Mouse (Mus musculus) lung, embryonic 14.5 days (tissue): Measurements from ENCODE around the gene Slc9a3. TPM values are rescaled to one million over a fixed set of nuclear protein-coding genes. Genes with fewer than 3 reads are reported as not detected.

Experiments
- ATAC-seq: fragments of 200-750 bp; cut with Nextera tagmentation; 2 replicates; pipeline ENCODE4 v1.8.0; 2017; ENCODE audit warnings: mild to moderate bottlenecking, moderate TSS enrichment, moderate library complexity; ENCODE audit not compliant: insufficient read depth
- DNase-seq: peaks from one replicate; pipeline ENCODE4 v3.0.0-alpha.2; 2015
- H3K27ac ChIP-seq: fragments of 300-500 bp; sonication (generic); 2 replicates; pipeline ENCODE4 v1.5.1; 2014; ENCODE audit warnings: low read depth, mild to moderate bottlenecking, moderate library complexity
- H3K27me3 ChIP-seq: fragments of 300-500 bp; sonication (generic); 2 replicates; pipeline ENCODE4 v1.6.1; 2014; ENCODE audit warnings: low read length, control low read depth; ENCODE audit not compliant: insufficient read depth
- H3K36me3 ChIP-seq: fragments of 300-500 bp; sonication (generic); 2 replicates; pipeline ENCODE4 v1.6.1; 2014; ENCODE audit warnings: control low read depth; ENCODE audit not compliant: insufficient read depth
- H3K4me1 ChIP-seq: fragments of 300-500 bp; sonication (generic); 2 replicates; pipeline ENCODE4 v1.6.1; 2014; ENCODE audit warnings: antibody characterized with exemption, control low read depth; ENCODE audit not compliant: insufficient read depth
- H3K4me2 ChIP-seq: fragments of 300-500 bp; sonication (generic); 2 replicates; pipeline ENCODE4 v1.6.1; 2014; ENCODE audit warnings: mild to moderate bottlenecking
- H3K4me3 ChIP-seq: fragments of 300-500 bp; sonication (generic); 2 replicates; pipeline ENCODE4 v1.5.1; 2014; ENCODE audit warnings: low read depth, low read length
- H3K9ac ChIP-seq: fragments of 300-500 bp; sonication (generic); 2 replicates; pipeline ENCODE4 v1.6.1; 2014
- H3K9me3 ChIP-seq: fragments of 300-500 bp; sonication (generic); 2 replicates; pipeline ENCODE4 v1.6.1; 2016; ENCODE audit warnings: low read depth, low read length, control low read depth
- CTCF ChIP-seq: IDR thresholded peaks from 2 replicates; pipeline ENCODE4 v1.5.1; 2016; ENCODE audit warnings: antibody characterized with exemption, low read depth
- WGBS: fragments of 180-500 bp; shearing (Covaris S2); extraction: QIAGEN DNeasy Blood & Tissue Kit; methylation state at CpG from one replicate; pipeline ENCODE4 v1.1.7; 2014; 5-methylcytosine and 5-hydroxymethylcytosine counted together
- polyA plus RNA-seq: library from polyadenylated mRNA; unstranded; fragments of >200 nt; fragmentation: Nextera tagmentation; extraction: Ambion mirVana; gene quantifications from 2 replicates; pipeline ENCODE4 v1.2.1, GENCODE M21; 2014

Slc9a3 gene
- polyA plus RNA-seq, 1 experiment from 2014 or later, result 0.04 TPM

GRCm38 (mm10) chr13:74122632-74123031 is 1.4 kb downstream of the Slc9a3 start:
- H3K9ac ChIP-seq, result no peak overlapping the region
- 69% methylated on average over 3 of the region's 3 CpGs for WGBS
- no peak overlapping the region for H3K4me3 ChIP-seq
- ATAC-seq (no peak), DNase-seq (no peak)
- no peak overlapping the region for H3K27ac ChIP-seq
- H3K4me1 ChIP-seq, result no peaks in the 10 kb centered on the region
- H3K9me3 ChIP-seq, result no peaks in the 10 kb centered on the region
- no peaks in the 10 kb centered on the region for H3K36me3 ChIP-seq
- H3K27me3 ChIP-seq, result peaks cover 35% of the 10 kb centered on the region
- no peak overlapping the region for H3K4me2 ChIP-seq
- no peak for TF ChIP-seq CTCF

DNA sequence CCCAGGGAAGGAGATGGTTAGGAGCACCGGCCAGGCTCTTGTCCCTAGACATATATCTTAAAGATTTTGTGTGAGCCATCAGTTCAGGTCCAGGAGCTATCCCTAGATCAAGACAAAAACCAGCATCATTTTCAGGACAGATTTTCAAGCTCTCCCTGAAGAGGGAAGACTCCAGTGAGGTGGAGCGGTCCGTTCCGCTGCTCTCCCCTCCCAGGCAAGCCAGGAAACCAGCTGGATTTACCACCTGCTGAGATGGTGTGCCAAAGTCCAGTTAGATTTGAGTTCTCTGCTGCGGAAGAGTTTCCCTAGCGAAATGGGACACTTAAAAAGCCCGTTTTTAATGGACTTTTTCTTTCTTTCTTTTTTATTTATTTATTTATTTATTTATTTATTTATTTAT is 6.3 kb downstream of the Slc9a3 start:
- H3K27ac ChIP-seq, result no peak overlapping the region
- WGBS, result 74% methylated on average over 7 of the region's 7 CpGs
- DNase-seq, result no peak
- H3K27me3 ChIP-seq, result peaks cover 7% of the 10 kb centered on the region
- H3K4me1 ChIP-seq, result no peaks in the 10 kb centered on the region
- TF ChIP-seq CTCF, result no peak
- no peak overlapping the region for H3K9ac ChIP-seq
- no peaks in the 10 kb centered on the region for H3K9me3 ChIP-seq
- H3K36me3 ChIP-seq, result no peaks in the 10 kb centered on the region
- ATAC-seq, result no peak
- no peak overlapping the region for H3K4me3 ChIP-seq
- H3K4me2 ChIP-seq, result no peak overlapping the region

GRCm38 (mm10) chr13:74129909-74130308 is 8.7 kb downstream of the Slc9a3 start:
- 85% methylated on average over 6 of the region's 6 CpGs for WGBS
- H3K36me3 ChIP-seq, result no peaks in the 10 kb centered on the region

DNA sequence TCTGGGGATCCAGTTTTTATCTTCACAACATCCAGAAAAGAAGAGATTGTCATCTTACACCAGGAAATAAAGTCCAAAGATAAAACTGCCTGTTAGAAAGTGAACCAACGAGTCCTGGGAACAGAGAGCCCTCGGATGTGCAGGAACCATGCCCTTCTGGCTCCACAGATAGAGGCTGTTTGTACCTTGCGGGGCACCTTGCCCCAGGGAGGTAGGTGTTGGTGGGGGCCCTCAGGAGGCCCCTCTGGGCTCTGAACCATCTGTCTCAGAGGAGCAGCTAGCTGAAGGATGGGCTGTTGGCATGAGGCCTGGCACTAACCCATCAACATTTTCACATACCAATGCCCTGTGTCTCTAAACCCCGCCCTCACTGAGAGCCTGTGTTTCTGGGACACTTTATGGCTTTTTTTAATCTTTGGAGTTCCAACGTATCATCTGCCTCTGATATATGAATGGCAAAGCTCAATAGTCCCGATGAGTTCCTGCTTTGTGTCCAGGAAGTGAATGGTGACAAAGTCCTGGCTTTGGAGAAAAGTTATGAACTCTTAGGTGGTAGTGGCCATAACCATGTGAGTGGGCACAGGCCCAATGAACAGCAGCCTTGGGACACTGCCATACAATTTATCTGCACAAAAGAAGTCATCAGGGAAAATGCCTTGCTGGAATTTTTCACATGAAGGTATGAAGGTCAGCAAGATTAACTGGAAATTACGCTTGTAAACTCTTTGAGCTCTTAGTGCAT is 17.8 kb downstream of the Slc9a3 start:
- ATAC-seq (no peak), DNase-seq (no peak)
- Histone ChIP-seq H3K36me3 (no peaks in the 10 kb centered on the region), H3K27ac (no peak overlapping the region), H3K9me3 (no peaks in the 10 kb centered on the region), H3K27me3 (no peaks in the 10 kb centered on the region), H3K9ac (no peak overlapping the region), H3K4me3 (no peak overlapping the region), H3K4me1 (no peaks in the 10 kb centered on the region), H3K4me2 (no peak overlapping the region)
- no peak for TF ChIP-seq CTCF
- 65% methylated on average over 7 of the region's 7 CpGs for WGBS

More at GRCm38 (mm10) chr13:74129909-74130308, 8.7 kb downstream of the Slc9a3 start:
- no peak for DNase-seq
- ATAC-seq, result no peak
- no peak for TF ChIP-seq CTCF
- Histone ChIP-seq H3K4me2 (no peak overlapping the region), H3K4me3 (no peak overlapping the region), H3K27me3 (no peaks in the 10 kb centered on the region), H3K9me3 (no peaks in the 10 kb centered on the region), H3K9ac (no peak overlapping the region), H3K4me1 (no peaks in the 10 kb centered on the region), H3K27ac (no peak overlapping the region)

DNA sequence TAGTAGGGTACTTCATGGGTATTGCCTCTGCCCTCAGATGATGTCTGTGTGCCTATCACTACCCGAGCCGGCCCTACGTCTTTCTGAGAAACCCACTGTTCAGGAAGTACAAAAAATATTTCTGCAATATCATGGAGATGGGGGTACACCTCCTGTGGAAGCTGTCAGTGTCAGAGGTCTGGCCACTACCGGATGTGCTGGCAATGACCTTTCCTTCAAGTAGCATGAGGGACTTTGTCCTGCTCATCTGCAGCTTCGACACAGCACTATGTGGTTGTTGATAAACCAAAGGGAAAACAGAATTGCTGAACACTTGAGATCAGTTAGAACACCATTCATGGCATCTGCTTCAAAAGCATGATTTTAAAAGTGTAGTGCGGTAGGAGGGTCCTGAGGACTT is 19.5 kb downstream of the Slc9a3 start:
- no peak for ATAC-seq
- Histone ChIP-seq H3K9ac (no peak overlapping the region), H3K36me3 (no peaks in the 10 kb centered on the region), H3K4me1 (no peaks in the 10 kb centered on the region), H3K4me2 (no peak overlapping the region), H3K27me3 (no peaks in the 10 kb centered on the region), H3K4me3 (no peak overlapping the region), H3K9me3 (no peaks in the 10 kb centered on the region), H3K27ac (no peak overlapping the region)
- TF ChIP-seq CTCF, result no peak
- 87% methylated on average over 6 of the region's 6 CpGs for WGBS
- no peak for DNase-seq

GRCm38 (mm10) chr13:74143282-74143681 is 22.0 kb downstream of the Slc9a3 start:
- no peak for ATAC-seq

GRCm38 (mm10) chr13:74144120-74144884 is 23.0 kb downstream of the Slc9a3 start:
- 72% methylated on average over 7 of the region's 7 CpGs for whole genome bisulfite sequencing
- no peak for ATAC-seq
- Histone ChIP-seq H3K27ac (no peak overlapping the region), H3K4me2 (no peak overlapping the region), H3K9ac (no peak overlapping the region; the same call in 1 of the 2 replicates), H3K4me1 (no peaks in the 10 kb centered on the region), H3K36me3 (no peaks in the 10 kb centered on the region), H3K4me3 (no peak overlapping the region), H3K27me3 (no peaks in the 10 kb centered on the region), H3K9me3 (no peaks in the 10 kb centered on the region)
- no peak for DNase-seq
- no peak for TF ChIP-seq CTCF

More at GRCm38 (mm10) chr13:74143282-74143681, 22.0 kb downstream of the Slc9a3 start:
- Histone ChIP-seq H3K4me1 (no peaks in the 10 kb centered on the region), H3K36me3 (no peaks in the 10 kb centered on the region), H3K4me3 (no peak overlapping the region), H3K4me2 (no peak overlapping the region), H3K9ac (no peak overlapping the region), H3K27ac (no peak overlapping the region), H3K9me3 (no peaks in the 10 kb centered on the region), H3K27me3 (no peaks in the 10 kb centered on the region)
- no peak for DNase-seq
- TF ChIP-seq CTCF, result no peak
- 69% methylated on average over 3 of the region's 3 CpGs for WGBS
